Mouse (Mus musculus) ES-E14 (cell line): ENCODE data around the gene Nptx2.

Experiments
- CHD2 ChIP-seq: IDR thresholded peaks from 2 replicates; pipeline ENCODE4 v1.6.1; 2014; ENCODE audit warnings: mild to moderate bottlenecking, low read depth, low read length, inconsistent platforms
- HCFC1 ChIP-seq: IDR thresholded peaks from 2 replicates; pipeline ENCODE4 v1.6.1; 2012; ENCODE audit warnings: low read length, inconsistent platforms, borderline replicate concordance; ENCODE audit not compliant: insufficient read depth
- MAFK ChIP-seq: IDR thresholded peaks from 2 replicates; pipeline ENCODE4 v1.6.1; 2014; ENCODE audit warnings: mild to moderate bottlenecking, low read depth, low read length, inconsistent platforms; ENCODE audit not compliant: insufficient read depth
- ZC3H11A ChIP-seq: IDR thresholded peaks from 2 replicates; pipeline ENCODE4 v1.6.1; 2012; ENCODE audit warnings: low read depth, mild to moderate bottlenecking, inconsistent platforms, low read length, borderline replicate concordance
- ZNF384 ChIP-seq: IDR thresholded peaks from 2 replicates; pipeline ENCODE4 v1.6.1; 2012; ENCODE audit warnings: low read depth, low read length, inconsistent platforms

- no peak for TF ChIP-seq MAFK
- no peak for TF ChIP-seq ZC3H11A
- TF ChIP-seq ZNF384 = no peak
- no peak for TF ChIP-seq CHD2
- no peak for TF ChIP-seq HCFC1
Measured at GRCm38 (mm10) chr5:144565739-144566138, 20.0 kb downstream of the Nptx2 start.
